Mouse (Mus musculus): ENCODE results near the gene 1810046K07Rik. TPM values are rescaled to one million over a fixed set of nuclear protein-coding genes. Genes with fewer than 3 reads are reported as not detected.

Gene 1810046K07Rik
- polyA plus RNA-seq (2012; rRNA removed): 0.18 TPM in 1 of 2 replicates, not detected in the other

DNA sequence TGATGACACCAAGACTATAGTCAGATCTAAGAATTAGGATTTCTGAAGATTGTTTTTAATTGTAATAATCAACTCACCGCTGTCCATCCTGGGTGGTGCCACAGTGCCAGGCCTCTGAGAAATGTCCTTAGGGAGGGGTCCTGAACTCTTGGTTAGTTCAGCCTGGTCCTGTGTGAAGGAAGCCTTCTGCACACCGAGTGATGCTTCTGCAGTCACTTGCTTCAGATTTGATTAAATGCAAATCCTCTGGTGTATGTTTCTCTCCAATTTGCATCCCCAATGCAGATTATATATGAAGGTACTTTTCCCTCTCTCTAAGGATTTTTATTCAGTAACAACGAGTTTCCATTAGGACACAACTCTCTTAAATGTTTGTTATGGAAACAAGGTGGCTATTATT is at the start of gene 1810046K07Rik:
Gene 1810046K07Rik, minus strand, starts transcription at position 187 of the 400 bp plus-strand sequence.
- no peak for DNase-seq (ENCODE audit: low read depth)

DNA sequence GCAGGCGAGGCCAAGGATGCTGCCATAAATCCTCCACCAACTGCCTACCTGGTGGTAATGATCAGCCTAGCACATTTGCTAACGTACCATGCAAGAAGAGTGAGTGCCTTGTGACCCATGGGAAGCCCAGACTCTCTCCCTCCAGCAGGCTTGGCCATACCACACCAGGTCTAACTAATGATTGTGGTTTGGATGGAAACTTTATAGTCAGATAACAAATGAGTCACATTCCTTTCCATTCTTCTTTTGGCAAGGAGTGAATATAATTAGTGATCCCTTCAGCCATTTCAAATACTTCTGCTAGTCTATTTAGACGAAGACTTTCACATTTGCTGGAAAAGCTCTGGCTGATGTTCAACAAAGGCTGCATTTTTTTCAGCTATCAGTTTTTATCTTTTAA is 40.8 kb upstream of the 1810046K07Rik start:
- DNase-seq (ENCODE audit: low read depth): no peak

DNA sequence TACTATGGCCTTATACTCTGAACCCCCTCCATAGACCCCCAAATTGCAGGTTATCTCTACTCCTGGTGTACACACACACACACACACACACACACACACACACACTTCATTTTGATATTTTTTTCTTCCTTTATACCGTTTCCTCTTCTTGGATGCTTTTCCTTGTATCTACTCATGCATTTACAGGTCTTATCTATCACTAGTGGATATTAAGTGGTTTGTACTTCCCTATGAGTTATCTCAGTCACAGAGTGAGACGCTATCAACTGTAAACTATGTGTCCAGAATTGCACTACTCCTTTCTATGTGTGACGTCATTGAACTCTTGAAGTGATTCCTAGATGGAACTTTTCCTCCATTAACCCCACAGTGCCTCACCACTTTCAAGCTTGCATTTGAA is 38.4 kb upstream of the 1810046K07Rik start:
- no peak for DNase-seq (ENCODE audit: low read depth)

DNA sequence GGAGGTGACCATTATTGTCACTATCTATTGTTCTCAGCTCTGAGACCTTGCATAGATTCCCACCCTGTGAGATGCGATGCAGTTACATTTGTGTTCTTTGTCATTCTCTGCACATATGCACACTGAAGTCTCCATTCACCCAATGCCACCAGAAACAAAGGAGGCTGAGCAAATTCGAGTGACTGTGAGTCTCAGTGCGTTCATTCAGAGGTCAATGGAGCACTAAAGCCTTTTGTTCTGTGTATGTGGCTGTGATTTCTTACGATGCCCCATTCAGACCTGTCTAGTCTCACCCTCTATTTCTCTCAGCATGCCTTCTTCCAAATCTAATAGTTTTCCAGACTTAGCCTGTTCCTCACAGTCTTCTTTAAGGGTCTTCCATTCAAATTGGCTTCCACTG is 35.3 kb upstream of the 1810046K07Rik start:
- DNase-seq (ENCODE audit: low read depth): no peak

DNA sequence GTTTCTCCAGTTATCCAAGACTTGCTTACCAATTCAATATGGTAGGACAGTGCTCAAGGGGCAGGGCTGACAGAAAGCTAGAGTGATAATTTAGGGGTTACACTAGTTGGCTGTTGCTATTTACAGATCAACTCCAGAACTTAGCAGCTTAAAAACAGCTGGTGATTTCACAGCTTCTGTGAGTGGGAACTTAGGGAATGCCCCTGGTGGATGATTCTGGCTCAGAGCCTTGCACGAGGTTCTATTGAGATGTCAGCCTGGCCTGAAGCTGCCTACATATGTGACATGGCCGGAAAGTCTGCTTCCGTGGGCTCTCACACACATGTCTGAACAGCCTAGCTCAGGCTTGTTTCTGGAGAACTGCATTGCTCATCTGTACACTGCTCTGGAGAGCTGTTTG is 24.8 kb upstream of the 1810046K07Rik start:
- no peak for DNase-seq (ENCODE audit: low read depth)

DNA sequence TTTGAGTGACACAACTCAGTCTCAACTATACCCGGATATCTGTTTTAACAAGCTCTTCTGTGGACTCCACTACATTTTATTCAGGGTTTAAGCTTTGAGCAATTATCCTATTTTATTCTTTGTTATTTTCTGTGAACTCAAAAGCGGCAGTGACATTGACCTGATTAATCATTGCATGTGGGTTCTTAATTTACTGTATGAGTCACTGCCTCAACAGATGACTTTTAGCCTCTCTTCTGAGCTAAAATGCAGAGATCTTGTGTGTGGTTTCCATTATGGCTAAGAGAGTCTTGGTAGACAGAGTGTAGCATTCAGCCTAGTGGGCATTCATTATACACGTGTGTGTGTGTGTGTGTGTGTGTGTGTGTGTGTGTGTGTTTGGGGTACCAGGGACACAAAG is 24.2 kb upstream of the 1810046K07Rik start:
- DNase-seq (ENCODE audit: low read depth): no peak

DNA sequence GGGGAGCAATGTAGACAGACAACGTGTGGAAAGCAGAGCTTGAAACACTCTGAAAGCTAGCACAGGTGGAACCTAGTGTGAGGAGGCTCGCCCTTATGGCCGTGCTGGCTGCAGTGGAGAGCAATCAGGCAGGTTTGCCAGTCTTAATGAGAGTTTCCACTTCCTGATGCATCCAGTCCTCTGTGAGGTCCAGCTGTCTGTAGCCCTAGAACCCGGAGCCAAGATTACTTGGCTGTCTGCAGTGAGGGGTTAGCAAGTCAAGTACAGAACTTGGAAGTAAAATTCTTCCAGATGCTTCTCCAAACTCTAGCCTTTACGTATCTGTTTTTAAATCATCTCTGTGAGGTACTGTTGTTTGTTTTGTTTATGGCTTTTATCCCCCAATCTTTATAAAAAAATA is 20.7 kb upstream of the 1810046K07Rik start:
- no peak for DNase-seq (ENCODE audit: low read depth)

DNA sequence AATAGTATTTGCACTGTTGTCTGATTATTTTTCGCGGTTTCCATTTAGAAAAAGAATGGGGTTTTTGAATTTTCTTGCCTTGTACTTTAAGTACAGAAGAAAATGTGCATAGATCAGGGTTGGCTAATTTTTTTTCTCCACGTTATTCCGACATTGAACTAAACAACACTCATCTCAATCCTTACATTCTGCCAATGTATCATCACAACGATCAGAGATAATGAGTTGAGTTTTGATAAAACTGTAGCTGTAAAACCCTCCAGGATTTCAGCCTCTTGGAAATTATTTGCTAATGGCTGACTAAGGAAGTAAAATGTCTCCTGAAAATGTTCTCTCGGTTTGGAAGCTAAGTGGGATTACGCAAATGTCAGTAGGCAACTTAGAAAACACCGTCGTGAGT is 17.1 kb upstream of the 1810046K07Rik start:
- no peak for DNase-seq (ENCODE audit: low read depth)

DNA sequence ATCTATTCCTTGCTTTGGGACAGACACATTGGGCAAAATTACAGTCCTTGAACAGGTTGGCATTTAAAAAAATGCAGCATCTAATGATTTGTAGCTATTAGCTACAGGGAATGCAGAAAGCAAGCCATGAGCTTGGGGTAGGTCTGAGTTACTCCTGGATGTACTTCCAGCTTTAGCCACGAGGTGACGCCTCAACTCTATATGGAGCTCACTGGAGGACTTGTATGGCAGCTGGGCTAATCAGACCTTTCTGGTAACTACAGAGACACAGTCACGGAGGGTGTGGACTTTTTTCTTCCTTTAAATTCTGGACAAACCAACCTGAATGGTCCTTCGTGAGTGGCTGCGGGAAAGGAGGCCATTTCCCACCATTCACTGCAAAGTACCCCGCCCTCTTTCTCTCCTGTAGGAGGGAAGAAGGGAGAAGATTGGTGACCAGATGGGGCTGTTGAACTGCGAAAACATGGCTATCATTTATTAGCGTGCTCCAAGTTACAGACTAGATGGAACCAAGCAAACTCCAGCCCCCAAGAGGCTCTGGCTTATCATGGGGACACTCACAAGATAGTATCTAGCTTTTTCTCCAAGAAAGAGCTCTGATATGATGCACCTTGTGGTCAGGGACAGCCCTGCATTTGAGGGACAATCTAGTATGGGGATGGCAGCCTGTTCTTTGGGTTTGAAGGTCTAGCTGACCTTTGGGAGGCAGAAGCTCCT is 6.7 kb upstream of the 1810046K07Rik start:
- peak; percentile 28 for DNase-seq (ENCODE audit: low read depth)

DNA sequence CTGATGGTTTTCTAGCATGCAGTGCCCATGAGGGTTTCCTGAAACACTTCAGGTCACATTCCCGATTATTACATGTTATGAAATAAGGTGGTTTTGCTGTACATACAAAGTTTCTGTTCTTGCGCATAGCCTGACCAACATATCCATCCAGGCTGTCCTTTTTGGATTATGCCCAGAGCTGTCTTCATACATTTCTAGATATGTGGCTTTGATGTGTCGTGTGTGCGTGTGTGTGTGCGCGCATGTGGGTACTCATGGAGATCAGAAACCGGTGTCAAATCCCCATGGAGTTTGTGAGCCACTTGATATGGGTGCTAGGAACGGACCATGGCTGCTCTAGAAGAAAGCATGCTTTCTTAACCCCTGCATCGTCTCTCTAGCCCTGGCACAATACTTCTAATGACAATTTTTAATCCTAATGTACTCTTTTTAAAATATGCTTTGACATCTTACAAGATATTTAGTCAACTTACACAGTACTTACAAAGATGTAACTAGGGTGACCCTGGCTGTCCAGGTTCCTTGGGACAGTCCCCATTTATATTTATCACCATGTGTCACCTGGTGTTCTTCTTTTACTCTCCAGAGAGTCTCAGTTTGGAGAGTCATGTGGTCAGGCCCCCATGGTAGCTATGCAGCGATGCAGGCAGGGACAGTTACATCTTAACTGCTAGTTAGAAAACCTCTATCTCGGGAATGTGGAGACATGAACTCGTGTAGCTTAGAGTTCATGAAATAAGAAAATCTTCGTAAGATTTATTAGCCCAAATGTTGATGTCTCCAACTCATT is 2.9 kb upstream of the 1810046K07Rik start:
- no peak for DNase-seq (ENCODE audit: low read depth)

DNA sequence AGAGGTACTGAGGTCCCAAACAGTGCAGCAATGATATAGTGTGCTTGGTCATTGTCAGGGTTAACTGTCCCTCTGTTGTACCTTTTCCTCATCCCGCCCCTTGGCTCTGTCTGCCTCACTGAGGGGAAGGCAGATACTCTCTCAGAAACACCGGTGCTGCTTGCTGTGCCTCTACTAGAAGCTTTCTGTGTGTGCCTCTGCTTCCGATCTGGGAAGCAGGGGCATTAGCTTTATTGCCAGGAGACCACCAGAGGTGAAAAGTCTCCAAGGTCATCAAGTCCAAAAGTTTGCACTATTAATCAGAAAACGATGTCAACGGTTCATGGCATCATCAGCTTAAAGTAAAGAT is 1.2 kb downstream of the 1810046K07Rik start:
- no peak for DNase-seq (ENCODE audit: low read depth)

DNA sequence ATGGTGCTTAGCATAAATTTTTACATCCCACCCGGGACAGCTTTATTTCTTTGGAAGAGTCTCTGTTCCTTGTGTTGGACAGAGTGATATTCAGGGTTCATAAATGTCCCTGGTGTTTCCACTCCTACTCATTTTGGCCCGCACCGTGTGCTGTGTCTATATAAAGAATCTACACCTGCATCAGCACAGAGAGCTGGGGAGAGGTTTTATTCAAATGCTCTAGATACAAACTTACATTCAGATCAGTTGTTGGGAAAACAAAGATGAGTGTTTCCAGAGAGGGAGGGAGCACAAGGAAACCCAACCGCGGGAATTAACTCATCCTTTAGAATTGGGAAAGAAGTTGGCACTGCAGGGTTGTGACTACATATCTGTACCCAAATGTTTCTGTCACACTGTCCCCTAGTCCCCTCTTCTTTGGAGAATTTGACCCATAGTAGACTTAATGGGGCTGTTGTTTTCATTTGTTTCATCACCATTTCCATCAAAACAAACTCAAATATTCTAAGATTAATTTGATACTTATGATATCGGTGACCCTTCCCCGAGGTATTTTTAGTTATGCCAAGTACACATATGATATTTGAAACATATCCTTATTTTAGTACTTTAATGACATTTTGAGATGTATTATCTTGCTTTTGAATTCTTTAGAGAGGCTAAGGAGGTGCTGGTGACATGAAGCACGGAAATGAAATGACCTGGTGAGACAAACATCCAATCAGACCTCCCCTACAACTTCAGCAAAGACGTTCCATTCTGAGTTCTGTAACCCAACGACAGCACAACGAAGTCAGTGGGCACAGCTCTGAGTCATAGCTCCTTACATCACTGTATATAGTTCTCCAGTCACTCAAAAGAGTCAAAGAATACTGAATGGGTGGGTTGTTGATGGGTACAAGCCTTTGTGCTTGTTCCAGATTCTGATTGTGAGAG is 1.8 kb downstream of the 1810046K07Rik start:
- no peak for DNase-seq (ENCODE audit: low read depth)

DNA sequence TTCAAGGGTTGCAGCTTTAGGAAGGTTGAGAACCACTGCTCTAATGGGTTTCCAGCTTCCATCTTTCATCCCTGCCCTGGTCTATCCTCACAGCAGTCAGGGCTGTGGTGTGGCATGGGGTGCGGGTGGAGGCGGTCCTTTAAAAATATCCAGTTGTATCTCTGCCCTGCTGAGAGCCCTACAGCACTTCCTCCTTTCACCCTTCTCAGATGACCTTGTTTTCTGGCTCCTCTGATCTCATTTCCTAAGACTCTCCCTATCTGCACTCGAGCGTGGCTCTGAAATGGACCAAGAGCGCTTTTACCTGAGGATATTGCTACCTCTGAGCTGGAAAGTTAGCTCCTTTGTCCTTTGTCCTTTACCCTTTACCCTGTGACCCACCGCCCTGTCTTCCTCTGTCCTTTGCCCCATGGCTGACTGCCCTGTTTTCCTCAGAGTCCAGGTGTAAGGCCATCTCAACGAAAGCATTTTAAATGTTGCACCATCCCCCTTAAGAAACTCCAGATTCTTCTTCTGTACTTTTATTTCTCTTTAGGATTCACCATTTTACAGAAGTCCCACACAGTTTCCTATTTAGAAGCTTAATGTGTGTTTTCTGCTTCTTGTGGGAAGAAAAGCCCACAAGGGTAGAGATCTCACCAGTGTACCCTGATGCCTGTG is 4.2 kb downstream of the 1810046K07Rik start:
- no peak for DNase-seq (ENCODE audit: low read depth)

DNA sequence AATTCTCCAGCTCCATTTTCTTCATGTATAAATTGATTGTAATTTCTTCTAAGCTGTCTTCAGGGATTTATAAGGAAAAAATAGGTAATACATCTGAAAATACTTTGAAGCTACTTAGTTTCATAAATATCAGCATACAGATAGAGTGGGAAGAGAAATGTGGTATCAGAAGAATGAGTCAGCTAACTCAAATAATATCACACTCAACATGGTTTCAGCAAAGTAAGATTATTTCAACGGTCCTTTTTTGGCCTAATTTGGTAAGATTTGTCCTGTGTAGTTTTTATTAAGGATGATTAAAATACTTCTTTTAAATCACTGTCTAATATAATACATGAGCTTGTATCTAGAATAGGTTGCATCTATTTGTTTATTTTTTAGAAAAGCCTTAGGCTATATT is 8.6 kb downstream of the 1810046K07Rik start:
- no peak for DNase-seq (ENCODE audit: low read depth)

DNA sequence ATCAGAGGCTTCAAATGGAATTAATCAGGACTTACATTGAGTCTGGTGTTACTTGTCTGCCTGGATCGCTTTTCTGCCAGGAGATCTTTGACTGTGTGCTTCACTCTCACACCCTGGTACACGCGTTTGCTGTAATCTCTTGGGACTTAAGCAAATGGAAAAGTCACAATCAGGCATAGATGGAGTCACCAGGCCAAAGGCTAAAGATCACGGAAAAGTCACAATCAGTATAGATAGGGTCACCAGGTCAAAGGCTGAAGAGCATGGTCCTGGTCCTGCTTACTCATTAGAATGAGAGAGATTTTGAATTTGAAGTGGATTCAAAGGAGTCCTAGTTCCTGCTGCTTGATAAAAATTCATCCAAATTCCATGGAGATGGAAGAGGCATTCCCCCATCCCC is 10.5 kb downstream of the 1810046K07Rik start:
- DNase-seq (ENCODE audit: low read depth): no peak

DNA sequence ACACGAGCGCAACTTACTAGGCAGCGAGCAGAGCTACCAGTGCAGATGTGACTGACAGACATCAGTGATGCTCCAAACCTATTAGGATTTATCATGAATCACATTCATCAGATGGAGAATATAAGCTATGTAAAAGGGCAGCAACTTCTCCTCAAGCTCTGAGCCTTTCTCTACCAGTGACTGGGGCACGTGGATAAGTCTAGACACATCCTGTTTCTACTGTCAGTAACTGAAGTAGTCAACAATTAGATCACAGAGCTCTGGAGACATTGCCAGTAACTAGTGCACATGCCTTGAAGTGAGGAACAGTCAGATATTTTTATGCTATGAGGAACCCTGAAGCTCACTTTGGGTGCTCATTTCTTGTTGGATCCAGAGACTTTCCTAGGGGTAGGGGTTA is 11.4 kb downstream of the 1810046K07Rik start:
- DNase-seq (ENCODE audit: low read depth): no peak

DNA sequence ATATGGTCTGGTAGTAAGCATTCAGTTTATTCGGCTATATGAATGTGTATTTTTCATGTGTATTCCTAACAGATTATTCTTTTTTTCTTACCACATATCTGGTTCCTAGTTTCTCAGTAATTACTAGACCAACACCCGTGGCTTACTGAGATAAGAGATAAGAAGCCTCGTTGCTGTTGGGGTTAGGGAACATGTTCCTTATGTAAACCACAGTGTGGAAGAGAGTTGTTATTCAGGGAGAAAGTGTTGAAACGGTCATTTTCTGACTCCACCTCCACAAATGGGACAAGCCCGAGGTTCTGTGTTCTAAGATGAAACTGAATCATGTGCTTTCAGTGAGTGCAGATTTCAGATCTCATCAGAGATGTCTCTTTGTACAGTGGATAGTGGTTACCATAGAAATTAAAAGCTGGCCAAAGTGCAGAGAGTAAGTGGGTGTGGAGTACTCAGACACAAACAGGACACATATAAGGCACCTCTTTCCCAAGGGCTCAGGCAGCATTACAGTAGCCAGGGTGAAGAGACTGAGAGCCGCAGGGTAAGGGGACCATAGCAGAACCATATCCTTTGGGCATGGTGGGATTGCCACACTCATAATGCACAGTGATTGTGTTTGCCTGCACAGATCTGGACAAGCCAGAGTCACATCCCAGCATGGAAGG is 13.2 kb downstream of the 1810046K07Rik start:
- no peak for DNase-seq (ENCODE audit: low read depth)

DNA sequence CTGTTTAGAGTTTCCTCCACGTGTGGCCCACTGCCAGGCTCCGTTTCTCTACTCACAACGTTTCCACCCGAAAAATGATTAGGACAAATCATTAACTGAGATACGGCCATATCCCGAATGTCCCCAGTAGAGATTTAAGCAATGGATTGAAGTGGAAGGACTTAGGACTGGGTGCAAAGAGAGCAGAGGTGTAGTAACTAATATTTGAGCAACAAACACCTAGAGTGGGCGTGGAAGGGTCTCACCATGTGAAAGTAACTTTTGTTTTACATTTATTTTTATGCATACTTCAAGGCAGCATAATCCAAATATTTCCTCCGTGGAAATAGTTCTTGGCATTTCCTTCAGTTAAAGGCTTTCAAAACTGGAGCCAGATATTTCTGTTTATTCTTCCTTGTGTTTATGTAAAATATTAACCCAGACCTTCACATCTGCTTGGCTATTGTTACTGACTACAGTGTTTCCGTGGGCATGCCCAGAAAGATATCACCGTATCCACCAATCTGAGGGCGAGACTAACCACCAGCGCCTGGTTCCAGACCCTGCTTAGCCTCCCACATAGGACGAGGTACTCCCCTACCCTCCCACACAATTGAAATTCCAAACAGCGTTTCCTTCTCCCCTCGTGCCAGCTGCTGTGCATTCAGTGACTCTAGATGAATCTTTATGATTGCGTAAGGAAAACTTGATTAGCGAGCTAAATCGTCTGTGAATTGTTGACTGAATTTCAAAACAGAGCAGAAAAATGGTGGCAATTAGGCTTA is 16.0 kb downstream of the 1810046K07Rik start:
- DNase-seq (ENCODE audit: low read depth): peak; percentile 19

DNA sequence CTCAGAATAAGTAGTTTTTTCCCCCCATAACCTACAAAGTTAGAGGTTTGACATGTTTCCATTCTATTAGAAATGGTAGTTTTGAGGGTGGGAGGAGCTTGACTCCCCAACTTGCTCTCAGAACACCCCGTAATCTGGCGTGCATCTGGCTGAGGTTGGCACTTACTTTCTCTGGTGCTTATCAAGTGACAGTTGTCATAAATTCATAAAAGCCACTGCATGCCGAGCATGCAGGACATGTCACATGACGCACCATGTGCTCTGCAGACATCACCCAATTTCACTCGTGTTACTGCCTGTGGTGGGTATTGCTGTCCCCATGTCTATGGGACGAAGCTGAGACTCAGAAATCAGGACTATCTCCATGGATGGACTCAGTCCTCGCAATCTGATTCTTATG is 18.2 kb downstream of the 1810046K07Rik start:
- DNase-seq (ENCODE audit: low read depth): no peak

DNA sequence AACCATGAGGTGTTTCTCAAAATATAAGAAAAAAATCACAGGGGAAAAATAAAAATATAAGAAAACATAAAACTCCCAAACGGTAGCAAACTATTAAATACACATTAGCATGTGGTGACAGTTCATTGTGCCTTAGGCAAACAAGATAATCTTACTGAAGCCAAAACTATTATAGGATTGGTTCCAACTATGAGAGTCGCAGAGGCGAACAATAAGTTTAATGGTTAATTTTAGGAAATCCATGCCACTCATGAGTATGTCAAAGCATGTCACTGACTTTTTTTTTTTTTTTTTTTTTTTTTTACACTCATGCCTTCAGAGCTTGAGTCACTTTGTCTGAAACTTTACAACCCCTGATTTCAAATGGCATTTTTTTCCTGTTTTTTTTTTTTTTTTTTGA is 22.4 kb downstream of the 1810046K07Rik start:
- no peak for DNase-seq (ENCODE audit: low read depth)
